Mouse (Mus musculus) lung, postnatal 0 days (tissue): ENCODE measurements around the gene Ctxn1. TPM values are rescaled to one million over a fixed set of nuclear protein-coding genes. Genes with fewer than 3 reads are reported as not detected.

ENCODE experiments used
- ATAC-seq: fragments of 200-750 bp; cut with Nextera tagmentation; 2 replicates; pipeline ENCODE4 v1.8.0; 2017; ENCODE audit warnings: moderate library complexity
- DNase-seq: peaks from one replicate; pipeline ENCODE4 v3.0.0-alpha.2; 2016; ENCODE audit warnings: low spot score
- H3K27ac ChIP-seq: fragments of 300-500 bp; sonication (generic); 2 replicates; pipeline ENCODE4 v1.5.1; 2014; ENCODE audit warnings: antibody characterized with exemption, mild to moderate bottlenecking, low read length, mixed read lengths
- H3K27me3 ChIP-seq: fragments of 300-500 bp; sonication (generic); replicated peaks from 2 replicates; pipeline ENCODE4 v1.6.1; 2014; ENCODE audit warnings: low read length, mixed read lengths; ENCODE audit not compliant: insufficient read depth
- H3K36me3 ChIP-seq: fragments of 300-500 bp; sonication (generic); 2 replicates; pipeline ENCODE4 v1.6.1; 2014; ENCODE audit warnings: low read length, mixed read lengths; ENCODE audit not compliant: insufficient read depth
- H3K4me1 ChIP-seq: fragments of 300-500 bp; sonication (generic); 2 replicates; pipeline ENCODE4 v1.6.1; 2014; ENCODE audit warnings: antibody characterized with exemption, low read depth, low read length, mixed read lengths; ENCODE audit not compliant: insufficient read depth
- H3K4me2 ChIP-seq: fragments of 300-500 bp; sonication (generic); replicated peaks from 2 replicates; pipeline ENCODE4 v1.6.1; 2014; ENCODE audit warnings: low read depth, mild to moderate bottlenecking, low read length, moderate library complexity, mixed read lengths
- H3K4me3 ChIP-seq: fragments of 300-500 bp; sonication (generic); 2 replicates; pipeline ENCODE4 v1.5.1; 2014; ENCODE audit warnings: low read depth, low read length
- H3K9ac ChIP-seq: fragments of 300-500 bp; sonication (generic); replicated peaks from 2 replicates; pipeline ENCODE4 v1.6.1; 2014; ENCODE audit warnings: low read depth, mild to moderate bottlenecking
- H3K9me3 ChIP-seq: fragments of 300-500 bp; sonication (generic); 2 replicates; pipeline ENCODE4 v1.6.1; 2016; ENCODE audit warnings: low read length, mixed read lengths
- CTCF ChIP-seq: IDR thresholded peaks from 2 replicates; pipeline ENCODE4 v1.5.1; 2016; ENCODE audit warnings: antibody characterized with exemption, mild to moderate bottlenecking
- EP300 ChIP-seq: IDR thresholded peaks from 2 replicates; pipeline ENCODE4 v1.6.1; 2016; ENCODE audit warnings: antibody characterized with exemption, mild to moderate bottlenecking, control low read depth
- WGBS: fragments of 180-500 bp; shearing (Covaris S2); extraction: QIAGEN DNeasy Blood & Tissue Kit; methylation state at CpG from one replicate; pipeline ENCODE4 v1.1.7; 2014; 5-methylcytosine and 5-hydroxymethylcytosine counted together
- polyA plus RNA-seq: library from polyadenylated mRNA; unstranded; fragments of >200 nt; fragmentation: Nextera tagmentation; extraction: Ambion mirVana; gene quantifications from 2 replicates; pipeline ENCODE4 v1.2.1, GENCODE M21; 2015

Ctxn1 gene
- polyA plus RNA-seq, 1 experiment from 2014 or later, result 35.1 TPM

GRCm38 (mm10) chr8:4212809-4213209 is 46.3 kb downstream of the Ctxn1 start:
- peak; percentile 60 for DNase-seq
- no peaks in the 10 kb centered on the region for H3K36me3 ChIP-seq

GRCm38 (mm10) chr8:4211097-4211496 is 48.0 kb downstream of the Ctxn1 start:
- WGBS, result 68% methylated on average over 6 of the region's 6 CpGs
- H3K27me3 ChIP-seq, result no peaks in the 10 kb centered on the region
- TF ChIP-seq EP300, result no peak
- peak; percentile 17; the same call in 1 of the 2 replicates for TF ChIP-seq CTCF
- H3K4me3 ChIP-seq, result no peak overlapping the region
- H3K36me3 ChIP-seq, result no peaks in the 10 kb centered on the region
- H3K4me1 ChIP-seq, result 0 out of 2 replicates have a peak, but pooled peaks cover 9% of the 10 kb centered on the region
- ATAC-seq (no peak), DNase-seq (no peak)
- H3K9ac ChIP-seq, result no peak overlapping the region
- no peak overlapping the region for H3K4me2 ChIP-seq
- no peaks in the 10 kb centered on the region for H3K9me3 ChIP-seq
- no peak overlapping the region for H3K27ac ChIP-seq

More at GRCm38 (mm10) chr8:4212809-4213209, 46.3 kb downstream of the Ctxn1 start:
- Histone ChIP-seq H3K4me3 (peak overlapping the region; percentile 38), H3K4me2 (peak overlapping the region; percentile 83), H3K9me3 (no peaks in the 10 kb centered on the region), H3K9ac (peak overlapping the region; percentile 23; the same call in 1 of the 2 replicates), H3K27ac (peak overlapping the region; percentile 54; the same call in 1 of the 2 replicates), H3K4me1 (peaks cover 12% of the 10 kb centered on the region; the same call in 1 of the 2 replicates), H3K27me3 (0 out of 2 replicates have a peak, but pooled peaks cover 4% of the 10 kb centered on the region)
- under 1% methylated on average over 20 of the region's 25 CpGs for WGBS
- TF ChIP-seq CTCF (no peak), EP300 (no peak)
- ATAC-seq, result peak; percentile 16

Other genes starting within 250 kb of the Ctxn1 start
- not detected in 2 replicates for gene Cd209f, start 153.4 kb downstream of the Ctxn1 start, polyA plus RNA-seq
- gene Cd209g, start 125.2 kb downstream of the Ctxn1 start, polyA plus RNA-seq, result not detected in 2 replicates
- 11.3 and 11.9 TPM in 2 replicates for gene Evi5l, start 92.7 kb downstream of the Ctxn1 start, polyA plus RNA-seq
- 0.89 and 0.99 TPM in 2 replicates for gene Prr36, start 41.8 kb downstream of the Ctxn1 start, polyA plus RNA-seq
- gene Lrrc8e, start 32.4 kb downstream of the Ctxn1 start, polyA plus RNA-seq, result 6.0 and 7.8 TPM in 2 replicates
- gene Map2k7, start 20.5 kb downstream of the Ctxn1 start, polyA plus RNA-seq, result 22.9 and 23.6 TPM in 2 replicates
- 0.25 and 0.86 TPM in 2 replicates for gene Gm49320, start 20.4 kb downstream of the Ctxn1 start, polyA plus RNA-seq
- 2.2 and 4.3 TPM in 2 replicates for gene Tgfbr3l, start 11.1 kb downstream of the Ctxn1 start, polyA plus RNA-seq
- gene Snapc2, start 6.2 kb downstream of the Ctxn1 start, polyA plus RNA-seq, result 27.5 and 28.9 TPM in 2 replicates
- 30.7 and 36.1 TPM in 2 replicates for gene Timm44, start 16.6 kb upstream of the Ctxn1 start, polyA plus RNA-seq
- 4.3 and 4.9 TPM in 2 replicates for gene Ccl25, start 65.9 kb upstream of the Ctxn1 start, polyA plus RNA-seq
- gene Elavl1, start 66.1 kb upstream of the Ctxn1 start, polyA plus RNA-seq, result 90.9 and 110 TPM in 2 replicates
- gene Cers4, start 233.8 kb upstream of the Ctxn1 start, polyA plus RNA-seq, result 55.3 and 58.6 TPM in 2 replicates